Mouse (Mus musculus): Measurements from ENCODE around the gene Pih1d1. TPM values are rescaled to one million over a fixed set of nuclear protein-coding genes. Genes with fewer than 3 reads are reported as not detected.

Pih1d1 gene
- polyA plus RNA-seq, 1 experiment = 6.2 TPM

GRCm38 (mm10) chr7:45131850-45132249, 22.3 kb upstream of the Pih1d1 start:
- Histone ChIP-seq H3K36me3 (ENCODE audit: control insufficient read depth) (peaks cover 28% of the 10 kb centered on the region), H3K27me3 (ENCODE audit: control insufficient read depth) (no peaks in the 10 kb centered on the region), H3K4me3 (replicated peaks) (no peak overlapping the region), H3K9me3 (ENCODE audit: control insufficient read depth, low read length) (no peaks in the 10 kb centered on the region; the same call in 1 of the 2 replicates), H3K4me1 (ENCODE audit: control insufficient read depth) (peaks cover 72% of the 10 kb centered on the region)
- TF ChIP-seq TAL1 (IDR thresholded peaks at IDR 0.05; ENCODE audit: low read length) (no peak), GATA1 (IDR thresholded peaks at IDR 0.05; ENCODE audit: low read length) (no peak)

- Histone ChIP-seq H3K36me3 (ENCODE audit: control insufficient read depth) (peaks cover 18% of the 10 kb centered on the region), H3K4me1 (ENCODE audit: control insufficient read depth) (peaks cover 77% of the 10 kb centered on the region), H3K4me3 (replicated peaks) (no peak overlapping the region), H3K9me3 (ENCODE audit: control insufficient read depth, low read length) (no peaks in the 10 kb centered on the region; the same call in 1 of the 2 replicates), H3K27me3 (ENCODE audit: control insufficient read depth) (no peaks in the 10 kb centered on the region)
- TF ChIP-seq GATA1 (IDR thresholded peaks at IDR 0.05; ENCODE audit: low read length) (no peak), TAL1 (IDR thresholded peaks at IDR 0.05; ENCODE audit: low read length) (no peak)
These were observed 20.5 kb upstream of the Pih1d1 start for GRCm38 (mm10) chr7:45133446-45134159.

- peaks cover 18% of the 10 kb centered on the region for H3K36me3 ChIP-seq (ENCODE audit: control insufficient read depth)
- peak overlapping the region; percentile 76 for H3K4me3 ChIP-seq (replicated peaks)
- H3K9me3 ChIP-seq (ENCODE audit: control insufficient read depth, low read length) = no peaks in the 10 kb centered on the region; the same call in 1 of the 2 replicates
- H3K4me1 ChIP-seq (ENCODE audit: control insufficient read depth) = peaks cover 76% of the 10 kb centered on the region
- TF ChIP-seq GATA1 (IDR thresholded peaks at IDR 0.05; ENCODE audit: low read length) (no peak), TAL1 (IDR thresholded peaks at IDR 0.05; ENCODE audit: low read length) (no peak)
- no peaks in the 10 kb centered on the region for H3K27me3 ChIP-seq (ENCODE audit: control insufficient read depth)
These were observed 19.5 kb upstream of the Pih1d1 start for GRCm38 (mm10) chr7:45134544-45135026.

GRCm38 (mm10) chr7:45135370-45135769, 18.7 kb upstream of the Pih1d1 start:
- Histone ChIP-seq H3K36me3 (ENCODE audit: control insufficient read depth) (peaks cover 18% of the 10 kb centered on the region), H3K27me3 (ENCODE audit: control insufficient read depth) (no peaks in the 10 kb centered on the region), H3K9me3 (ENCODE audit: control insufficient read depth, low read length) (no peaks in the 10 kb centered on the region; the same call in 1 of the 2 replicates), H3K4me1 (ENCODE audit: control insufficient read depth) (peaks cover 72% of the 10 kb centered on the region), H3K4me3 (replicated peaks) (peak overlapping the region; percentile 76)
- TF ChIP-seq GATA1 (IDR thresholded peaks at IDR 0.05; ENCODE audit: low read length) (peak; percentile 82), TAL1 (IDR thresholded peaks at IDR 0.05; ENCODE audit: low read length) (no peak)

DNA sequence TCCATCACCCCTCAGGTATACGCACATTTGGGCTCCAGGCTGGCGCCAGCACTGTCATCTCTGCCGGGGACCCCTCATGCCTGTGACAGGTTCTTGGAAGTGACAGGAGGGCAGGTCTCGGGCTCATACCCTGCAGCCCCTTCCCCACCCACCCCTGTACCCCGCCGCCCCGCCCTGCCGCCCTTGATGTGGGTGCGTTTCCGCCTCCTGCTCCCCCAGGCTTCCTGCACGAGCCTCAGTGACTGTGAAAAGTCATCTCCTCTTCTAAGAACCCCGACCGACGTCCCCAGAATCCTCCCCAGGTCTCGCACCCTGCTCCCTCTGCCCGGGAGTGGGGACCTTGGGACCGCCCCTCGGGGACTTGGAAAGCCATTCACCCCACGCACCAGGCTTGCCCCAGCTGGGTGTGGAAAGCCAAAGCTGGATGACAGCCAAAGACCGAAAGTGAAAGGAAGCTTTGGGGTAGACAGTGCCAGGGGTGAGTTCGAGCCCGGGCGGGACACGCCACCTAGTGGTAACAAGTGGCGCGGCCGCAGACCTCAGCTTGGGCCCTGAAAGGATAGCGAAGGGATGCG, 18.0 kb upstream of the Pih1d1 start, which contains the start of the genes Gm45713 and Flt3l:
Gene Gm45713, minus strand, starts transcription at position 239 of the 575 bp plus-strand sequence.
Gene Flt3l, minus strand, starts transcription at position 440 of the 575 bp plus-strand sequence.
- no peaks in the 10 kb centered on the region for H3K27me3 ChIP-seq (ENCODE audit: control insufficient read depth)
- peaks cover 72% of the 10 kb centered on the region for H3K4me1 ChIP-seq (ENCODE audit: control insufficient read depth)
- H3K4me3 ChIP-seq (replicated peaks) = peak within 1 kb of the TSS; percentile 76
- H3K36me3 ChIP-seq (ENCODE audit: control insufficient read depth) = peaks cover 18% of the 10 kb centered on the region
- TF ChIP-seq GATA1 (IDR thresholded peaks at IDR 0.05; ENCODE audit: low read length) = no peak
- no peak for TF ChIP-seq TAL1 (IDR thresholded peaks at IDR 0.05; ENCODE audit: low read length)
- H3K9me3 ChIP-seq (ENCODE audit: control insufficient read depth, low read length) = no peaks in the 10 kb centered on the region; the same call in 1 of the 2 replicates

DNA sequence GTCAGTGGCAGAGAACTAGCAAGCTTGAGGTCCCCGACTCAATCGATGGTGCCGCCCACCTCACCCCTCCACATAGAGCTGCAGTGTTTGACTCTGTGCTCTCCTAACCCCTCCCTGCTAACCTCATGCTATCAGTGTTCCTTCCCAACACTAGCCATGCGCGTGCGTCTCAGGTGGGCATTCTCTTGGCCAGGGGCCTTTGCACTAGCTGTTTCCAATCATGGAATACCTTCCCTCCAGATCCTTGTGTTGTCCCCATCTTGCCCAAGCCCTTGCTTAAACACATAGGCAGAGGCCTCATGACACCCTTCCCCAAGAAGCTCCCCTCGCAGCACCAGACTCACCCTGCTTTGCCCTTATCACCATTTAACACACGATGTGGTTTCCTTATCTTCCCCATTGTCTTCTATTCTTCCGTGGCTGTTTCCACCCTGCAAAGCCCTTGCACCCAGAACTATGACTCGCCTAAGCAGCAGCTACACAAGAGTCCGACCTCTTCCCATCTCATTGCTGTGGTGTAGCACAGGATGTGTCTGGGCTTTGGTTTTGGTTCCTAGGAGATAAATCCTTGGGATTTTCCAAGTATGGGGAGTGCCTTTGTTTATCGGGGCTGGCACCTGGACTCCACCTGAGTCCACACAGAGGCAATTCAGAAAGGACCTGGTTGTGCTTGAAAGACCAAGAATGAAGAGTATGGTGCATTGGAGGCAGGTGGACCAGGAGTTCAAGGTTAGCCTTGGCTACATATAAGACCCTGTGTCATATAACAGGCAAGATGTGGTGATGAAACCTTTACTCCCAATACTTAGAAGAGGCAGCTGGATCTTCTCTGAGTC, 16.7 kb upstream of the Pih1d1 start:
- Histone ChIP-seq H3K9me3 (ENCODE audit: control insufficient read depth, low read length) (no peaks in the 10 kb centered on the region; the same call in 1 of the 2 replicates), H3K27me3 (ENCODE audit: control insufficient read depth) (no peaks in the 10 kb centered on the region), H3K4me3 (replicated peaks) (peak overlapping the region; percentile 29), H3K4me1 (ENCODE audit: control insufficient read depth) (peaks cover 63% of the 10 kb centered on the region), H3K36me3 (ENCODE audit: control insufficient read depth) (peaks cover 23% of the 10 kb centered on the region)
- TF ChIP-seq GATA1 (IDR thresholded peaks at IDR 0.05; ENCODE audit: low read length) (no peak), TAL1 (IDR thresholded peaks at IDR 0.05; ENCODE audit: low read length) (0 out of 3 replicates have a peak, but pooled peaks have one; percentile 5)

DNA sequence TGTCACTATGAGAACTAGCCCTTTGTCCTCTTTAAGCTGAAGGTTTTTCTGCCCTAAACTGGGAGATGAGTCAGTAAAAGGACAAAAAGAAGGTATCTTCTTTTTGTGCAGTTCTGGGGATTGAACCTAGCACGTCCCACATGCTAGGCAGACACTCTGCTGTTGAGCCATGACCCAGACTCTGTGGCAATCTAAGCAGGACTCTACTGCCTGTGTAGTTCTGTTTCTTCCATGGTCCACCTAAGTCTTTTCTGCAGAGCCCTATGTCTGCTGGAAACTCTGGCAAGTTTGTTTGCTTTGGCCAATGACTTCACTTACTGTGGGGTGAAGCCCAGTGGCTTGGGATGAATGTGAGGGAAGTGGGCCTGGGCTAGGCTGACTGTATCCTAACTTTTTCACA, 15.7 kb upstream of the Pih1d1 start:
- peaks cover 60% of the 10 kb centered on the region for H3K4me1 ChIP-seq (ENCODE audit: control insufficient read depth)
- H3K9me3 ChIP-seq (ENCODE audit: control insufficient read depth, low read length) = no peaks in the 10 kb centered on the region; the same call in 1 of the 2 replicates
- TF ChIP-seq GATA1 (IDR thresholded peaks at IDR 0.05; ENCODE audit: low read length) (no peak), TAL1 (IDR thresholded peaks at IDR 0.05; ENCODE audit: low read length) (no peak)
- H3K27me3 ChIP-seq (ENCODE audit: control insufficient read depth) = no peaks in the 10 kb centered on the region
- no peak overlapping the region for H3K4me3 ChIP-seq (replicated peaks)
- H3K36me3 ChIP-seq (ENCODE audit: control insufficient read depth) = peaks cover 27% of the 10 kb centered on the region

DNA sequence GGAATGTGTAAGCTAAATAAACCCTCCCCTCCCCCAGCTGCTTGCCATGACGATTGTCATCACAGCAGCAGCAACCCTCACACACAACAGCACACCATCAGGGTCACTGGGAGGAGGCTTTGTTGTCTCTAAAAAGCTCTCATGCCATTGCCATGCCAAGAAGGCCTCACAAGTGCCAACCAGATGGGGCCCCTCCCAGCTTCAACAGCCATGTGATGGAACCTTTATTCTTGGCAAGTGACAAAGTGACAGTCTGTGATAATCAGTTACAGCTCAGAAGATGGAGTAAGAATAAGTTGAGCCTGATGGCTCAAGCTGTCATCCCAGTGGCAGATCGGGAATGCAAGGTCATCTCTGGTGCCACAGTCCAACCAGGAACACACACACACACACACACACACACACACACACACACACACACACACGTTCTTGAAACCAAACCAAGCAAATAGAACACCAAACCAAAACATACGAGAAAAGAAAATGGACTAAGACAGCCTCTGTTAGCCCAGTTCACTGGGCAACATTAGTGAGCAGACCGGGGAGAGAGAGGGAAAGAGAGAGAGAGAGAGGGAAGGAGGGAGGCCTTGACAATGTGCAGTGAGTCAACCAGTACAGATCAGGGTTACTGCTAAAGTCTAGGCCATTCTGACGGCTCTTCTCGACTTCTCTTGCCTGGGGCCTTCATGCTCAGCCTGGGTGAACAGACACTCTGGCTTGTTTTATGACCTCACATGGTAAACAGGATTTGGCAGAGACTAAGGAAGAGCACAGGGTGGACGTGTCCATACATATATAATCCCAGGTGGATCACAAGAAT, 14.0 kb upstream of the Pih1d1 start:
- TF ChIP-seq GATA1 (IDR thresholded peaks at IDR 0.05; ENCODE audit: low read length) = no peak
- no peak for TF ChIP-seq TAL1 (IDR thresholded peaks at IDR 0.05; ENCODE audit: low read length)
- Histone ChIP-seq H3K4me3 (replicated peaks) (no peak overlapping the region), H3K36me3 (ENCODE audit: control insufficient read depth) (peaks cover 37% of the 10 kb centered on the region), H3K4me1 (ENCODE audit: control insufficient read depth) (peaks cover 45% of the 10 kb centered on the region), H3K27me3 (ENCODE audit: control insufficient read depth) (no peaks in the 10 kb centered on the region), H3K9me3 (ENCODE audit: control insufficient read depth, low read length) (no peaks in the 10 kb centered on the region)
